Mouse (Mus musculus) neural tube, embryonic 12.5 days (tissue): ENCODE results near the gene Cyba. TPM values are rescaled to one million over a fixed set of nuclear protein-coding genes. Genes with fewer than 3 reads are reported as not detected.
A peak's percentile ranks its signal among the peaks of the same experiment; 100 is the strongest.

Source experiments
- ATAC-seq: fragments of 200-750 bp; cut with Nextera tagmentation; 2 replicates; pipeline ENCODE4 v1.8.0; 2017; ENCODE audit warnings: low read depth, mild to moderate bottlenecking, moderate TSS enrichment, moderate library complexity; ENCODE audit not compliant: low FRiP score
- H3K27ac ChIP-seq: fragments of 300-500 bp; sonication (generic); 2 replicates; pipeline ENCODE4 v1.5.1; 2016
- H3K27me3 ChIP-seq: fragments of 300-500 bp; sonication (generic); replicated peaks from 2 replicates; pipeline ENCODE4 v1.6.1; 2016; ENCODE audit warnings: mild to moderate bottlenecking
- H3K36me3 ChIP-seq: fragments of 300-500 bp; sonication (generic); 2 replicates; pipeline ENCODE4 v1.6.1; 2016; ENCODE audit warnings: mild to moderate bottlenecking
- H3K4me1 ChIP-seq: fragments of 300-500 bp; sonication (generic); 2 replicates; pipeline ENCODE4 v1.6.1; 2016
- H3K4me2 ChIP-seq: fragments of 300-500 bp; sonication (generic); replicated peaks from 2 replicates; pipeline ENCODE4 v1.6.1; 2016; ENCODE audit warnings: mild to moderate bottlenecking
- H3K4me3 ChIP-seq: fragments of 300-500 bp; sonication (generic); 2 replicates; pipeline ENCODE4 v1.5.1; 2016
- H3K9ac ChIP-seq: fragments of 300-500 bp; sonication (generic); 2 replicates; pipeline ENCODE4 v1.6.1; 2016; ENCODE audit warnings: mild to moderate bottlenecking
- H3K9me3 ChIP-seq: fragments of 300-500 bp; sonication (generic); 2 replicates; pipeline ENCODE4 v1.6.1; 2016; ENCODE audit warnings: mild to moderate bottlenecking
- WGBS: fragments of 180-500 bp; shearing (Covaris S2); methylation state at CpG from one replicate; pipeline ENCODE4 v1.1.7; 2016; 5-methylcytosine and 5-hydroxymethylcytosine counted together
- polyA plus RNA-seq: library from polyadenylated mRNA; unstranded; fragments of >200 nt; fragmentation: Nextera tagmentation; extraction: Ambion mirVana; gene quantifications from 2 replicates; pipeline ENCODE4 v1.2.1, GENCODE M21; 2016

The Cyba gene
- 58.5 and 59.9 TPM in 2 replicates for polyA plus RNA-seq

DNA sequence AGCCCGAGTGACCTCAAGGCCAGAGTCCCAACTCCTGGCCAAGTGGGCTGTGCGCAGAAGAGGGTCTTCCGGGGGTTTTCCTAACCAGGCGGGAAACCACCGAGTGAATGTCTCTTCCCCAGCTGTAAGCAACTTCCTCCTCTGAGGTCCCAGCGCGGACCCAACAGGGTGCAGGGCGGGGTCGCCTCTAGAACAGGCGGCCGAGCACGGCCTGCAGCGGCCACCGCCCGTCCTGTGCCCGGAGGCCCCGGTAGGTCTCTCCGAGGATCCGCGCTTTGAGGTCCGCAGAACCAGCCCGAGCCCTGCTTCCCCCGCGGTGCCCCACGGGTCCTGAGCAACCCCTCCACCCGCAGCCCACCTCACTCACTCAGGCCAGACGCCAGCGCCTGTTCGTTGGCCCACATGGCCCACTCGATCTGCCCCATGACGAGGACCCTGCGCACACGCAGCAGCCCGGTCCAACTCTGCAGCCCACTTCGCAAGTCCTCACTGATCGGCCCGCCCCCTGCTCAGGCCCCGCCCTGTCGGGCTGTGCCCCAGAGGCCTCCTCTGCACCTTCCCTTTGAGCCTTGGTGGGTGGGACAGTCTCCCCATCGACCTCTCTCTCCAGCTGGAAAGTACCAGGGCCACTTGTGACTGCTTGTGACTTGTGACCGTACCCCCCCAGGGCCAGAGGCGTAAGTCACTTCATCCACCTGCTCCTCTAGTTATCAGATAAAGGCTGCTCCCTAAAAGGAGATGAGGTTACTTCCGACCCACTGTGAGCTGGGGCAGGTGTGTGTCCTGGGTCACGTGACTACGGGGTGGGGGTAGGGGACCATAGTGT is at the start of gene Cyba:
Gene Cyba, minus strand, starts transcription at position 488 of the 826 bp plus-strand sequence.
- H3K9ac ChIP-seq: peak within 1 kb of the TSS; percentile 53
- WGBS: 4% methylated on average over 45 of the region's 45 CpGs
- peak within 1 kb of the TSS; percentile 34 for H3K4me3 ChIP-seq
- peak within 1 kb of the TSS; percentile 77 for H3K4me2 ChIP-seq
- H3K36me3 ChIP-seq: peaks cover 42% of the 10 kb centered on the region
- ATAC-seq: peak; percentile 76
- peaks cover 13% of the 10 kb centered on the region for H3K4me1 ChIP-seq
- H3K27me3 ChIP-seq: no peaks in the 10 kb centered on the region
- no peaks in the 10 kb centered on the region for H3K9me3 ChIP-seq
- H3K27ac ChIP-seq: no peak within 1 kb of the TSS

GRCm38 (mm10) chr8:122482448-122482847 is 49.7 kb upstream of the Cyba start:
- Histone ChIP-seq H3K9me3 (no peaks in the 10 kb centered on the region), H3K27ac (no peak overlapping the region), H3K4me2 (no peak overlapping the region), H3K9ac (no peak overlapping the region), H3K36me3 (peaks cover 67% of the 10 kb centered on the region), H3K27me3 (no peaks in the 10 kb centered on the region), H3K4me3 (no peak overlapping the region), H3K4me1 (no peaks in the 10 kb centered on the region)
- ATAC-seq: no peak
- WGBS: 94% methylated on average over 8 of the region's 8 CpGs

DNA sequence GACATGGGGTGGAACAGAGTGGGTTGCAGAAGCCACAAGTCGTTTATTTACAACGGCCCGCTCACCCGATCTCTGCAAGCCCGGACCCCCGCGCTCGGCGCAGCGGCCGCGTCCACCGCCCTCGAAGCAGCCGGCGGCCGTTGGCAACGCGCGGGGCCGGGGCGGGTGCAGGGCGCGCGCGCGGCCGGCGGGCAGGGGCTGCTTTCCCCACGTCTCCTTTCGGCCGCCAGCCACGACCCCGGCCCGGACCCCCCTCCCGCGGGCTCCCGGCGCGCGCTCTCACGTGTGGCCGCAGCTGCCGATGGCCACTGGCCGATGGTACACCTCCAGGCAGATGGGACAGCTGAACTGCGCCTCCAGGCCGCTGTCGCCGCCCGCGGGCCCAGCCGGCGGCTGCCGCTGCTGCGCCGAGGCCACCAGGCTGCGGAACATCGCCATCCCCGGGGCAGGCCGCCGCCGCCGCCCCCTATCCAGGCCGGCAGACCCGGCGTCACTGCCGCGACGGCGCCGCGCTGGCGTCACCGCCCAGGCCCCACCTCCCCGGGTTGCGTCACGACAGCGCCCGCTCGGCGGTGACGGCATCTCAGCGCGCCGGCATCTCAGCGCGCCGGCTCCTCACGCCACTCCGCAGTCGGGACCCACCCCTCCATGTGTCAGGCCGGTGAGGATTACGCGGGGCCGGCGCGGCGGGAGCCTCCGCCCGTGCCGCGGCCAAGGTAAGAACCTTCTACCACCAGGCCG is 43.0 kb upstream of the Cyba start, which contains the start of the genes Rnf166 and Ctu2:
Gene Rnf166, minus strand, starts transcription at position 485 of the 741 bp plus-strand sequence.
Gene Ctu2, plus strand, starts transcription at position 564 of the 741 bp plus-strand sequence.
- Histone ChIP-seq H3K27ac (0 out of 2 replicates have a peak within 1 kb of the TSS, but pooled peaks have one; percentile 20), H3K4me1 (peaks cover 20% of the 10 kb centered on the region), H3K9me3 (no peaks in the 10 kb centered on the region), H3K36me3 (peaks cover 42% of the 10 kb centered on the region), H3K4me3 (peak within 1 kb of the TSS; percentile 98), H3K4me2 (peak within 1 kb of the TSS; percentile 94), H3K27me3 (no peaks in the 10 kb centered on the region), H3K9ac (peak within 1 kb of the TSS; percentile 94)
- under 1% methylated on average over 103 of the region's 103 CpGs for WGBS
- ATAC-seq: peak; percentile 92

- WGBS: 18% methylated on average over 16 of the region's 16 CpGs
- ATAC-seq: no peak; the same call in 1 of the 2 replicates
- H3K4me2 ChIP-seq: peak overlapping the region; percentile 94
- peaks cover 20% of the 10 kb centered on the region for H3K4me1 ChIP-seq
- peaks cover 44% of the 10 kb centered on the region for H3K36me3 ChIP-seq
- H3K27ac ChIP-seq: no peak overlapping the region
- peak overlapping the region; percentile 94 for H3K9ac ChIP-seq
- no peaks in the 10 kb centered on the region for H3K27me3 ChIP-seq
- H3K9me3 ChIP-seq: no peaks in the 10 kb centered on the region
- H3K4me3 ChIP-seq: peak overlapping the region; percentile 98
Measured at GRCm38 (mm10) chr8:122474951-122475560, 42.3 kb upstream of the Cyba start.

GRCm38 (mm10) chr8:122473911-122474421 is 41.2 kb upstream of the Cyba start:
- no peak overlapping the region for H3K9ac ChIP-seq
- no peak overlapping the region for H3K27ac ChIP-seq
- 94% methylated on average over 8 of the region's 8 CpGs for WGBS
- no peak overlapping the region for H3K4me2 ChIP-seq
- H3K36me3 ChIP-seq: peaks cover 37% of the 10 kb centered on the region
- H3K4me3 ChIP-seq: no peak overlapping the region
- H3K4me1 ChIP-seq: peaks cover 20% of the 10 kb centered on the region
- no peaks in the 10 kb centered on the region for H3K9me3 ChIP-seq
- H3K27me3 ChIP-seq: no peaks in the 10 kb centered on the region
- no peak for ATAC-seq

DNA sequence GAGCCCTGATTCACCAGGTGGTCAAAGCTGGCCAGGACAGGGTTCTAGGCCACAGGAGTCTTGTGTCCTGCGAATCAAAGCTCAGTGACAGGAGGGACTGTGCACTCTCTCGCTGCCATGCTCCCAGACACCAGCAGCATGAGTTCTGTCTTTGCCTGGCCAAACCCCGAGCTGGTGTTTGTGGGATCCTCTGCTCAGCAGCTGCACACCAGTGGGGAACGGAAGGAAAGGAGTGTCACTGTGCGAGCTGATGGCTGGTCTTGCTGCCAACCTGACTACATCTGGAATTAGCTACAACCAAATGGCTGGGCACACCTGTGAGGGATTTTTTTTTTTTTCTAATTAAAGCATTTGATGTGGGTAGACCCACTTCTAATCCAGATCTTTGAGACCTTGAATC is 38.0 kb upstream of the Cyba start:
- H3K9ac ChIP-seq: no peak overlapping the region
- peaks cover 11% of the 10 kb centered on the region for H3K4me1 ChIP-seq
- no peaks in the 10 kb centered on the region for H3K9me3 ChIP-seq
- 87% methylated on average over 5 of the region's 5 CpGs for WGBS
- H3K4me3 ChIP-seq: no peak overlapping the region
- no peak for ATAC-seq
- peaks cover 56% of the 10 kb centered on the region for H3K36me3 ChIP-seq
- H3K4me2 ChIP-seq: no peak overlapping the region
- no peak overlapping the region for H3K27ac ChIP-seq
- H3K27me3 ChIP-seq: no peaks in the 10 kb centered on the region

DNA sequence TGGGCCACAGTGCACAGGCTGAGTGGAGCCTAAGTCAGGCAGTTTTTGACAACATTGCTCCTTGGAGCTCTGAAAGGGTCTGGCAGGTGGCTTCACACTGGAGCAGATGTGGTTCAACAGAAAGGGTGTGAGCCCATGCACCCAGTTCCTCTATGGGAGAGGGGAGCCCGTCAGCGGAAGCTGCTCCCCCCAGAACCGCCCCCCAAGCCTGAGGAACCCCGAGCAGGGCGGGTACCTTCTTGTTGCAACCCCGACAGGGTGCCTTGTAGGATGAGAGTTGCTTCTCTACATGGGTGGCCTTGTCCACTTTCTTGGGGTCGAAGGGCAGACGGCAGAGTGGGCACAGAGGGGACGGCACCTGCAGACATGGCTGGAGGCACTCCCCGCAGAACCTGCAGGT is 37.2 kb upstream of the Cyba start:
- Histone ChIP-seq H3K27ac (no peak overlapping the region), H3K9me3 (no peaks in the 10 kb centered on the region), H3K4me2 (no peak overlapping the region), H3K36me3 (peaks cover 59% of the 10 kb centered on the region), H3K4me1 (peaks cover 8% of the 10 kb centered on the region), H3K4me3 (no peak overlapping the region), H3K9ac (no peak overlapping the region), H3K27me3 (no peaks in the 10 kb centered on the region)
- ATAC-seq: no peak
- WGBS: 90% methylated on average over 10 of the region's 10 CpGs

DNA sequence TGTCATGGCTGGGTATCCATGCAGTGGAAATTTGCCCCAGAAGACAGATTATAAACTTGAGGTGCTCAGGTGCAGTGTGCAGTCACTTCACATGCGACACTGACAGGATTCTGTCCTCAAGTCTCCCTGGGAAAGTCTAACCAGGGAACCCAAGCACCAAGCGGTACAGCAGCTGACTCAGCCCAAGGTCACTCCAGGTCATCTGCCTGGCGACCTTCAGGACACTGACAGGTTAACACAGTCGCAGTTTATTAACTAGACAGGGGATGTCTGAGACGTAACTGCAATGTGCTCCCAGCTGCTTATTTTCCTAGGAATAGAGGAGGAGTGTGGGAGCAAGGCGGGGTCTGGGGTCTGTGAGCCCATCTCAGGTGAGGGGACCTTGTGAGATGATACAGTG is 36.7 kb upstream of the Cyba start:
- WGBS: 85% methylated on average over 6 of the region's 6 CpGs
- H3K36me3 ChIP-seq: peaks cover 59% of the 10 kb centered on the region

GRCm38 (mm10) chr8:122467816-122468215 is 35.1 kb upstream of the Cyba start:
- Histone ChIP-seq H3K9ac (no peak overlapping the region), H3K4me1 (no peaks in the 10 kb centered on the region), H3K27ac (no peak overlapping the region), H3K27me3 (peaks cover 6% of the 10 kb centered on the region), H3K4me3 (no peak overlapping the region), H3K36me3 (peaks cover 47% of the 10 kb centered on the region), H3K9me3 (no peaks in the 10 kb centered on the region), H3K4me2 (no peak overlapping the region)
- 91% methylated on average over 13 of the region's 13 CpGs for WGBS
- no peak for ATAC-seq

More for the DNA sequence above, 36.7 kb upstream of the Cyba start:
- no peak overlapping the region for H3K9ac ChIP-seq
- H3K27me3 ChIP-seq: no peaks in the 10 kb centered on the region
- no peaks in the 10 kb centered on the region for H3K9me3 ChIP-seq
- H3K4me3 ChIP-seq: no peak overlapping the region
- no peak for ATAC-seq
- H3K4me2 ChIP-seq: no peak overlapping the region
- H3K4me1 ChIP-seq: 0 out of 2 replicates have a peak, but pooled peaks cover 3% of the 10 kb centered on the region
- H3K27ac ChIP-seq: no peak overlapping the region

GRCm38 (mm10) chr8:122464985-122465384 is 32.3 kb upstream of the Cyba start:
- peaks cover 34% of the 10 kb centered on the region for H3K27me3 ChIP-seq
- no peak overlapping the region for H3K27ac ChIP-seq
- WGBS: 75% methylated on average over 7 of the region's 7 CpGs
- H3K4me2 ChIP-seq: no peak overlapping the region
- H3K4me1 ChIP-seq: peaks cover 10% of the 10 kb centered on the region
- no peaks in the 10 kb centered on the region for H3K9me3 ChIP-seq
- H3K9ac ChIP-seq: no peak overlapping the region
- no peak for ATAC-seq
- H3K36me3 ChIP-seq: peaks cover 36% of the 10 kb centered on the region
- no peak overlapping the region for H3K4me3 ChIP-seq

DNA sequence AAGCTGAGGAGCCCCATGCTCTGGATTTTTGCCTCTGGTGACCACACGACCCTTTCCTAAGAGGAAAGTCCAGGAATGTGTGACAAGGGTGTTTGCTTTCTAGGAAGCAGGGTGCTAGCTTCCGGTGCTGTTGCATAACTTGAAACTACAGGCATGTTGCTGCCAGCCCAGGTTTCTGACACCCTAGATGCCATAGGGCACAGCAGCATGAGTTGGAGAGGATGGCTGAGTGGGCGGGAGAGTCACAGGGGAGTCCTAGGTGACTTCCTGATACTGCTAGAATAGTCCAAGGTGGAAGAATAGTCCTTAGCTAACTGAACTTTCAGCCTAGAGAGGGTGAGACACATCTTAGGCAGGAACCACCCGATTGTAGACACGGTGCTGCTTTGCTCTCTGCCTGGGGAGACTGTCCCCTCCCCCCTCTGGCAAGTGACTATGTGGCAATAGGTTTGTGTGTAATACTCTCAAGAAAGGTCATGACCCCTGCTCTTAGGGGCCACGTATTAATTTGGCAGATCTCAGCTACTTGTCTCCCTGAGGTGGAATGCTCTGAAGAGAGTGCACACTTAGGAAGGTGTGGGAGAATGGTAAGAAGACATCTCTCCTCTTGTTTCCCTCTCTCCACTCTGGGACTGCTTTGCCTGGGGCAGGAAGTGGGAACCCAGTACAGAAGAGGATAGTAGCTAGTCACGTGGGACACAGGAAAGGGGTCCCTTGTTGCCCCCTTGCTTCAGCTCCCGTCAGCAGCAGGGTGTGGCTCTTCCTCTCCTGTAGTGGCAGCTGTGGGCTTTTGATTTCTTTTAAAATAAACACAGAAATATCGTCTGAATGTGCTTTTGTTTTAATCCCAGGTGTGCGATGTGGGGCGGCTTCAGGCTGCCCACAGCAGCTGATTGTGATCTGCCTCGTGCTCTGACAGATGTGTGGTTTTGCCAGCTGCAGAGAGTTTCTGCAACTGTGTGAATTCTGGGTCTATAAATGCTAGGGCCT is 31.2 kb upstream of the Cyba start:
- peaks cover 42% of the 10 kb centered on the region for H3K27me3 ChIP-seq
- ATAC-seq: no peak
- no peaks in the 10 kb centered on the region for H3K9me3 ChIP-seq
- H3K4me1 ChIP-seq: peaks cover 13% of the 10 kb centered on the region
- H3K9ac ChIP-seq: no peak overlapping the region
- H3K27ac ChIP-seq: no peak overlapping the region
- 72% methylated on average over 12 of the region's 12 CpGs for WGBS
- no peak overlapping the region for H3K4me2 ChIP-seq
- H3K4me3 ChIP-seq: no peak overlapping the region
- H3K36me3 ChIP-seq: peaks cover 32% of the 10 kb centered on the region
